Mouse (Mus musculus) cerebellum, postnatal 36 days (tissue): ENCODE measurements around the gene Wwtr1.

Source experiments
- DNase-seq, 2 experiments: peaks; one replicate each; pipeline ENCODE4 v3.0.0; 2021 to 2022; ENCODE audit warnings: mixed read lengths in 2 of 2

The Wwtr1 gene

DNA sequence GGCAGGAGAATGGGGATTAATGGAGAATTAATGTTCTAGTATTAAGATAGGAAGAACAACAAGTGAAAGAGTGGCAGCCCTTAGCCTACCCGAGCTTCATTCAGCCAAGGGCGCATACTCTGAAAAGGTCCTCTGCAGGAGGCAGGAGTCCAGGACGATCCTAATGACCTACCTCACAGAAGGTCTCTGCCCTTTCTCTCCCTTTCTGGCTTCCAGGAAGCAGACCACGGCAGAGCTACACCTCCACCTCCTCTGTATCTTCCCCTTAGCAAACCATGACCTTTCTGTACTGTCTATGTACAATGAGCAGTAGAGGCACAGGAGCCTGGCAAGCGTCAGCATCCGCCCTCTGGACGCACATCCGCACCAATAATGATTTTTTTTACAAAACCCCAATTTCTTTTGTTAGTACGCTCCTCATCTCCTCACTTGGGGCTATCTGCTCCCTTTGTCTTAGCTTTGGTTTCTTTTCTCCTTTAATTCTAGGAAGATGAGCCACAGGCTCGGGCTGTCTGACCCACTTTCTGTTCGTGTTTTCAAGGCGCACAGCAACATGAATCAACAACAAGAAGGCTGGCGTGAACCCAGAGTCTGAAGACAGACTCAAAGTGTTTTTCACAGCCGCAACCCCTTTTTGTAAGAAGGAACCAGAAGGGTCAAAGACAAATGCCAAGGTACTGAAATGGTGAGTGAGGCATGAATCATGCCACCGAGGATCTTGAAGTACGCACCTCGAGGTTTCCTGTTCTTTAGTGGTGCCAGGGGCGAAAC is 63.7 kb downstream of the Wwtr1 start:
- DNase-seq, result no peak

DNA sequence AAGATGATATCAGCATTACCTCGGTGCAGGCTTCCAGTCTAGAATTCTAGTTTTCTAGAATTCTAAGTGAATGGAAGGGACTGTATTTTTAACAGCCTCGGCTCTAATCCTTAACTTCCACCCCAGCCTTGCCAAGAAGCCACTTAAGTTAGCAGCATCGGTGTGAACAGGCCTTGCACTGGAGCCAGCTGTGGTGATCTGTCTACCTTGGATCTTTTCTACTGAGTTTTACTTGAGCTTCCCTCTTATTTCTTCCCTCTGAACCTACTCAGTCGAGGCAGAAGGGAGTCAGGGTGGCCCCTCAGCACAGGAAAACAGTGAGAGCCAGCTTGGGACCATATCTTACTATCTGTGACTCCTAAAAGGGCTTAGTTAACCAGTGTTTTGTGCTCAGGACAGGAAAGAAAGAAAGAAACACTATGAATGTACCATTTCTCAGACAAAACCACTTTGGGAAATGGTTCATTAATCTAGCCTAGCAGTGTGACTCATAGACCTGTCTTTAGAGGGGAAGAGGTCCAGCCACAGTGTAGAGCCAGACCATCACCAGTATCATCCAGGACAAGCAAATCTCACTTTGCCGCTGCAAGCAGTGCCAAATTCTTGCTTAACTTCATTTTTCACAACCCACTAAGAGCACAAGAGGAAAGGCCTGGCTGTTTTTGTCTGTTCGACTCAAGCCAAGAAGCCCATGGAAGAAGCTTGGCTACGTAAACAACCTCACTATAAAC is 65.6 kb downstream of the Wwtr1 start:
- DNase-seq, result no peak

DNA sequence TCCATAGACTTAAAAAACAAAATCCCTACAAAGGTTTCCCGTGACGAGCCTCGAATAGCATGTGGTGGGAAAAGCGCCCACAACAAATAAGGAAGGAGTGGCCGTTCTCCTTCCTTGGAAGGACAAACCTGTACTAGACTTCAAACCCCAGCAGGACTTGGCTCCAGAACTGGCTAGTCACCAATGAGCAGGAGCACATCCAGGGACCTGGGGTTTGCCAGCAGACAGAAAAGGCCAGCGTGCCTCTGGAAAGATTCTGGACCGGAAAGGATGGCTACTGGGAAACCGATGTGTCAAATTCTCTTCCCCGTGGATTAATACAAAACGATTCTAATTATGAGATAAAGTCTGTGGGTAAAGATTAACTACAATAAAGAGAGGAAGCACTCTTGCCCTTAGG is 69.7 kb downstream of the Wwtr1 start:
- DNase-seq, result peak; percentile 20 to 27

DNA sequence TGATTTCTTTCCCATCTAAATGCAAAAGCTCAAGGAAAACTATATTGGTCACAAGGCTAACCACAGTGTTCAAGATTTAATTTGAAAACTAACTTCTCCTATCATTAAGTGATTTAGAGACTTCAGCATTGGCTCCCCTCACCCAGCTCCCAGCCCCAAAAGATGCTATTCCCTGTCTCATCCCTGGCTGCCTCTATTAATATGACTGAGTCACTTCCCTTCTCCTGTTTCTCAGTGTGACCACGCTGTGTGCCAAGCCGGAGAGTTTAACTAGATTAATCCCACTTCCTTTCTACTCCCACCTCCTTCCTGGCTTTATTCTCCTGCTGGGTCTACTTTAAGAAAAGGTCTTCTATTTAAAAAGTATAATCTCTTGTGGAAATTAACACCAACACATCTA is 71.0 kb downstream of the Wwtr1 start:
- no peak for DNase-seq

DNA sequence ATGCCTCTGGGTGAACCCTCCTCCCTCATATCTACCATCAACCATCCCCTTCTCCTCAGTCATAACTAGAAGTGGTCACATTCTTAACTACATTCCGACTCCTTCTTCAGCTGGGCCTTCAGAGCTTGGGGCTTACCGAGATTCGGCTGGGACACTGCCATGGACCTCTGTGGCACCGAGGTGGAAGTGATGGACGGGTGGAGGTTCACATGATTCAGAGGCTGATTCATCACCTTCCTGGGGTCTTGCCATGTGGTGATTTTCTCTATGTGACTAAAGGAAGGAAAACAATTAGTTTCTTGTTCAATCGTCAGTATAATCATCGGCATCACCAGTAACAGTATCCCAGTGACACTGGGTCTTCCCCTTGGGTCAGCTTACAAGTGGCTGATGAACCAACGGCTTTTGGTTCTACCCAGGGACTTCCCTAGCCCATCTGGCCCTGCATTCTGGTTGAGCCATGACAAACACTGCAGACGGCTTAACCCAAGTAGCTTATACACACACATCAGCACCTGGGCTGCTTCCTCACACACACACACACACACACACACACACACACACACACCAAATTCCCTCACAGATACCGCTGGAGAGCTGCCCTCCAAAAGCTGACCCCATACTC is 74.0 kb downstream of the Wwtr1 start:
- no peak for DNase-seq

DNA sequence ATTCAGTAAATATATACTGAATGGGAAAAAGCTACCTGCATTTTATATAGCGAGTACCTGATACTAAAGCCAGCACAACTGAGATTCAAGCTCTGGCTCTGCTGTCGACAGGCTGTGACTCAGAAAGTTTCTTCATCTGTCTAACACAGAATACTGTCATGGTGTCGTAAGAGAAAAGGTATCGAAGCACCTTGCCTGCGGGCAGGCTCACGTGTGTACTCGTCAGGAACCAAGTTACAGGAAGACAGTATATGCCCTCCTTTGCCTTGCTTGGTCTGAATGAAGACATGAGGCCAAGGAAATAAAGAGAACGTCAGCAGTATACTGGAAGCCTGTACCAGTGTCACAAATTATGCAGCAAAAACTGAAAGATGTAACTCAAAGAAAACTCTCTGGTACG is 74.9 kb downstream of the Wwtr1 start:
- DNase-seq, result no peak

DNA sequence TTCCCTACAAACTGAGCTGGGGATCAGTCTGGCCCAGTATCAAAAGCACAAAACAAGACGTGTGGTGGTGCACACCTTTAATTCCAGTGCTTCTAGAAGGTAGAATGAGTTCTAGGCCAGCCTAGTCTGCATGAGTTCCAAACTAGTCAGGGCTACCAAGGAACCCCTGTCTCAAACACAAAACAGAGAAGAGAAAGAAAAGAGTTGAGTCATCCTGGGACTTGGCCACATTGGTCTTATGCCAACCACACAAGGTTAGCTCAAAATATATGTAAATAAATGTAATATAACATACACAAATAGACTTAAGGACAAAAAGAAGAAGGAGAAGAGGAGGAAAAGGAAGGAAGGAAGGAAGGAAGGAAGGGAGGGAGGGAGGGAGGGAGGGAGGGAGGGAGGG is 77.9 kb downstream of the Wwtr1 start:
- no peak for DNase-seq

DNA sequence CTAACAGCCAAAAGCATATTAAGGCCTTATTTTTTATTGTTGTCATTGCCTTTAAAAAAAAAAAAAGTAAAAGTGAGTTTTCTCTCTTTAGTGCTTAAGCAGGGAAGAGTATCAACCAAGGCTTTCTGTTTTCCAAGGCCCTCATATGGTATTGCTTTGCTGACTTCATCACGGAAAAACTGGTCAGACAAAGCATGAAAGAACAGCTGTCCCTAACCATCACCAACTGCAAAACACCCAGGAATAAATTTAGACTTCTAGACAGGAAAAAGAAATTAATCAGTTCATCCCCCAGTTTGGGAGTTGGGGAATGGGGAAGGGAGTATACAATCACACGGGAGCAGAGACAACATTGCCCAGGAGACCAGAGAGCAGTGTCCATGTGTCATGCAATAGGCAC is 79.3 kb downstream of the Wwtr1 start:
- DNase-seq, result no peak

DNA sequence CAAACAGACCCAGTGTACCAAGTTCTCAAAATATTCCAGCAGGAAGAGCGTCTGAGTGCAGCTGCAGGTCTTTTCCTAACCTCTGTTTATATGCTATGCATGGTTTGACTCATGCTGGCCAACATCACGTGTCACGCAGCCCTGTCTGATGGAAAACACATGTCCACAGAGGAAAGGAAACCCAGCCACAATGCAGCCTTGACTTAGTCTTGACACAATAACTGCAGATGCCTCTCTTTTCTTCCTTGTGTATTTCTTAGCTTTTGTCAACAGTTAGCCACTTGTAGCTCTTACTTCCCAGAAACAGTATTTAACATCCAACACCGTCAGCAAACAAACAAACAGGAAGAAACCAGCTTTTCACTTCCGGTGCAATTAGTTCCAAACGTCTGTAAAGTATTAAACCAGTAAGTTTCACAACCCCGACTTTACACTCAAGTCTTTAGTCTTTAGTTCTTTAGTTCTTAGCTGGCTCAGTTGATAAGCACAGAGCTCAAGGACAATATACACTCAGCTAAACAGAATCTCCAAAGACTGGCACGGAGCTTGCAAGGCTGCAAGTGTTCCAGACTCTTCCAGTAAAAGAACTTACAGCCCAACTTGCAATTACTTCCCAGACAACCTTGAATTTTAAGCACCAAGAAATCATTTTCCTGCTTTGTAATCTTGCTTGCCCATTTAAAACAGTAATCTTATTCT is 88.1 kb downstream of the Wwtr1 start:
- DNase-seq, result no peak

DNA sequence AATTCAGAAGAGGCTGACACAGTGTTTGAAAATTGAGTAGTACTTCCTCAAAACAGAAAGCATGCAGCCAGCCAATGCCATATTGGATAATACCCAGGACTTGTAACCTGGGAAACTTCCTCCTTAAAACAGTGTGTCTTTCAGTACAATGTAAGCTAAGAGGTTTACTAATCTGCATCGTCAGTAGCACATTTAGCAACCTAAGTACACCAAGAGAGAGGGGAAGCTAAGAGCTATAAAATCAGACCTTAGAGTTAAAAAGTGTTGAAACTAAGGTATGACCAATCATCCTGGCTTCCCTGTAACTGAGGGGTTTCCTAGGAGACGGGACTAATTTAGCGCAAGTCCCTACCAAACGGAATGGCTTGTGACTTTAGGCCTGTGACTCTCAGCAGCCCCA is 89.6 kb downstream of the Wwtr1 start:
- no peak for DNase-seq

DNA sequence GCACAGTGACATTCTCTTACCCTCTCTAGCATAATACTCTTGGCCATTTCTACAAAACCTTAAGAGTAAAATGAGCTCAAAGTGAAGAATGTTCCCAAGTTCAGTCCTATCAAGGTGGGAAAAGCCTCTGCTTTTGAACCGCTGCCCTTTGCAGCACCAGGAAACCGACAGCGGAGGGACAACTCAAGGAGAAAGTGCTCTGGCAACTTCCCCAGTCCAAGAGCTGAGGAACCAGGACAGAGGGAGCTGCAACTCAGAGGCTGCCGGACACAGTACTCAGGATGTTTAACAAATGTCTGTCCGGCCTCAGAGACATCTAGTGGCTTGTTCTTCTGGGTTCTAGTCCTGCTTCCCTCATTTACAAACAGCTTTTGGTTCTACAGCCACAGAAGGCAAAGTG is 93.7 kb downstream of the Wwtr1 start:
- DNase-seq, result no peak

DNA sequence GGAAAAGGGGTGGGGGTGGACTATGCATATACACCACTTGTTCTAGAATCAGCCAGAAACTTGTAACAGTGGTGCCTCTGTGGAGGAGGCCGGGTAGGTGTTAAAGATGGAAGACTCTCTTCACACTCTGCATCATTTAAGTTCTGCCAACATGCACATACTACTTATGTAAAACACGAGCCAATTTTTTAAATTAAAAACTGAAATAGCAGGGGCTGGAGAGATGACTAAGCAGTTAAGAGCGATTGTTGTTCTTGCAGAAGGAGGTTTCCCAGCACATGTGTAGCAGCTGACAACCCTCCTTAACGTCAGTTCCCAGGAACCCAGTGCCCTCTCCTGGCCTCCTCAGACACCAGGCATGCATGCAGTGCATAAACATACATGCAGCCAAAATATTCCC is 95.1 kb downstream of the Wwtr1 start:
- DNase-seq, result no peak

DNA sequence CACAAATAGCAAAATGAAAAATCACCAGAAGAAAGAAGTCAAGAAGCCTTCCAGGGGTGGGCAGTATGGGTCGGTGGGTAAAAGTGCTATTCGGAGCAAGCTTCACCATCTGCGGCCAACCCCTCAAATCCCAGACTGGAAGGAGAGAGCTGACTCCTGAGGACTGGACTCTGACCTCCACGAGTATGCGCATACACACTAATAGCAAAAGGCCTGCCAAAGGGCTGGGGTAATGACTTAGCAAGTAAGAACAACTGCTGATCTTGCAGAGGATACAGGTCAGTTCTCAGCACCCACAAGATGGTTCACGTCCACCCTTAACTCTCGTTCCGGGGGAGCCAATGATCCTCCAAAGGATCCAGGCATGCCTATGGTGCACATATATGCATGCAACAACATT is 101.3 kb downstream of the Wwtr1 start:
- DNase-seq, result no peak

DNA sequence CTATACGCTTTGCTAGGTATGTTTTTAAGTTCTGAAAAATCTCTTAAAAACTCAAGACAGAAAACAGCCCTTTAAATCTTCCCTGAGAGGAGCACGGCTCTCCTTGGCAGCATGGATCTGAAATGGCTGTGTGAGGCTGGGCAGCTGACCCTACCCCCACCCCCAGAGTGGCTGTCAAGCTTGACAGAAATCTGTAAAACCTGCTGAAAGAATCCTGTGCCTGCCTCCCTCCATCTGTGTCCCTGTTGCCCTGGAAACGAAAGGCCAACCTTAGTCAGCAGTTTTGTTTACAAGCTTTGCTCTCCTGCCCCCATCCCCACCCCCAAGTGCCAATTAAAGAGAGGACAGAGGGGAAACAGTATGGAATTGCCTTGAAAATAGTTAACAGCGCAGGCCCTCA is 103.3 kb downstream of the Wwtr1 start:
- no peak for DNase-seq

DNA sequence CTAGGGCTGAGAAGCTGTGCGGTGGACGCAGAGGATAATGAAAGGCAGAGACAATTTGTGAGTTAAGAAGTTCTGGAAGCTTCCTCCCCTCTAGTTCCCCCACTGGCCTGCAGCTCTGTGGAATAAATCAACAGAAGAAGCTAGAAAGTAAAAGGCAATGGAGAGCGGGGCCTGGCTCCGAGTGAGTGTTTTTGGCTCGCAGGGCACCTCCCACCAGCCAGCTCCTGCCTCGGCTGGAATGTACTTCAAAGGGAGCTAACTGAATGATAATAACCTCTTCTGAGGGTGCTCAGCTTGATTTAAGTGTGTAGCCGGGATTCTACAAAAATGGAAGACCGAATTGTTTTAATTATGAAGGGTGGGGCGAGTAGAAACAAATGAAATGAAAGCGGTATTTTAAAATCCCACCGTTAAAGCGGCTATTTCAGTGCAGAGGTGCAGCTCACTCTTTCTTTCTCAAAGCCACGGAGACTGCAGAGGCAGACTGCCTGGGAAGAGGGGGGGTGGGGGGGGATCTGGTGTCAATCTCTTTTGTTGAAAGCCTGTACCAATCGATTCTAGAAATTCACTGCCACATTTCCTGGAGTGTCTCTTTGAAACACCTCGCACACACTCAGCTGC is 104.6 kb downstream of the Wwtr1 start:
- no peak for DNase-seq

DNA sequence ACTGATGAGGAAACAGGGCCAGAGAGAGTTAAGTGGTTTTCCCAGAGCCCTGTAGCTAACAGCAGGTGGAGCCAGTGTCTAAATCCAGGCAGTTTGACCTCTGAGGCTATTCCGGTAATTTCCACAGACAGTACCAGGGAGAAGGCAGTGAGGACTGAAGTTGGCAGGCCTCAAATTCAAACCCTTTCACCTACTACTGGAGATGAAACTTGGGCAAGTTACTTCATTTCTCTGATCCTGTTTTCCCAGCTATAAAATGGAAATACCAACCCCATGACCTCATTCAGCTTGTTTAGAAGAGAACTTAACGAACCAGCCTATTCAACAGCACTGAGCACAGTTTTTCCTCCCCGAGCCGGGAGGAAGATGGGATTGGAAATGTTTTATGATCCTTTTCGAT is 105.4 kb downstream of the Wwtr1 start:
- peak in 1 of 2 experiments; percentile 7 for DNase-seq

DNA sequence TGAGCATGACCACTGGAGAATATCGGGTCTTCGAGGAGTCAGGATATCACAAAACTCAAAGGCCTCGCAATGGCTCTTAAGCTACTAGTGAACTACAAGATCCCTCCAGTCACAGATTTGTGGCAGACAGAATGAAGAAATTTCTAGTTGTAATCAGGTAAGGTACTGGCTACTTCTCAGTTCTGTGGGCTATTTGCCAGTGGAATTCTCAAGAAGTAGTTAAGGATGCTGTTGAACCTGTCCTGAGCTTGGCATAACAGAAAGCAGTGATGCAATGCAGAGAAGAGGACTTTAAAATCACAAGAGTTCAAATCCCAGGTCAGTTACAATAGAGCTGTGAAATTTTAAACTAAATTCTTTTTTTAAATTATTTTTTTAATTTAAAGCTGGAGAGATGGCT is 106.4 kb downstream of the Wwtr1 start:
- DNase-seq, result no peak

DNA sequence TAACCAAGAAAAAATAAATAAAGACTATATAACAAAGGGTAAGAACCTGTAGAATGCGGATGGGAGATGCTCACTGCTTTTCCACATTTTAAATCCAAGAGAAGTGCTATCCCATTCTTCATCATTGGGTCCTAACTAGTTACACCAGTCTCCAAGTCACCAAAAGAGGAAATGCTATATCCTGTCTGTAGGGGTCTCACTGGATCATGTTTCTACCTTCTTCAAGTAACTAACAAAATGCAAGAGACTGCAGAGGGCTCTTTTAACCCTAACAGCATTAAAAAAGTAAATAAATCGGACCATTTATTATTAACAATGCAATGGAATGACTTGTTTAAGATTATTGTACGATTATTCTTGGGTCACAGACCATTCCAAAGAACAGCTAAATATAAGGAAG is 109.4 kb downstream of the Wwtr1 start:
- DNase-seq, result no peak

DNA sequence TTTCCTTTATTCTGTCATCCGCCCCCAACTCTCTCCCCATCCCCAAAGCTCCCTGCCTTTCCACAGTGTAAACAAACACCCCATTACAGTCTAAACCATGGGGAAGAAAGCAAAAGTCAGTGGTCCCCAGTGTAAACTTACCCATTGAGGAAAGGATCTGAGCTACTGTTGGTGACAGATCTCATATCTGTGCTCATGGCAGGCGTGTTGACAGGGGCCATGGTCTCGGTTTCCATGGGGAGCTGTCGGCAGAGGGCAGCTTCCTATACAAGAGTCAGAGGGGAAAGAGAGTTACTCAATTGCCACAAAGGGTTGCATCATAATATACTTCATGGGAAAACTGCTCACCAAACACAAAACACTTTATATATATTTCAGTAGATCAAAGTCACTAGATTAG is 112.4 kb downstream of the Wwtr1 start:
- no peak for DNase-seq

DNA sequence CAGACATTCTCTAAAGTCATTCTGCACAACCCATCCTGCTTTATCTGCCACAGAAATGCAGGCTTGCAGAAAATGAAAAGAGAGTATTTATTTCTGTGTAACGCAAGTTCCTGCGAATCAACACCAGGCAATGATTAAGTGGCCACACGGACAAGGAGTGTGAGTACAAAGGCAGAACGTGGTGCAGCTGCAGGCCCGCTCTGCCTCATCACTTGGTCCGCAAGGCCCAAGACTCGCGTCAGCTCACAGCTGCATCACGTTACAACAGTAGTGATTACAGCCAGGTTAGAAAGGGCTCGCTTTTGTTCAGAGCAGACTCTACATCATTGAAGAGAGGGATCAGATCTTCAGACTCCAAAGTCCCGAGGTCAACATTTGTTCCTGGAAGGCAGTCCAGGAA is 117.1 kb downstream of the Wwtr1 start:
- DNase-seq, result no peak

DNA sequence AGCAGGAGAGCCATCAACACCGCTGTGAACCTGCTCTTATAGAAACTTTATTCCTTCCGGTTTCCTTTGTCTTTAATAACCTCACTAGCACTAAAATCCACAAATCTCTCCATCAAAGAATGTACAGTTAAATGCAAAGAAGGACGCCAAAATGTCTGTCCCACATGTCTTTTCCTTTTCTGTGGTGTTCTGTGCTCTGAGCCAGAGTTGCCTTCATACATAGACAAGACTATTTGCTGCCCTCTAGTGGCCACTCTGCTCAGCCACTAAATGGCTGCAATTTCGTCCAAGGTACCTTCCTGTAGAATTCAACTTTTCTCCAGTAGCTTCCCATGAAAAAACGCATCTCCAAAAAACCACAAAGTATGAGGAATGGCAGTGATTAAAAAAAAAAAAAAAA is 127.3 kb downstream of the Wwtr1 start:
- peak; percentile 54 to 63 for DNase-seq

DNA sequence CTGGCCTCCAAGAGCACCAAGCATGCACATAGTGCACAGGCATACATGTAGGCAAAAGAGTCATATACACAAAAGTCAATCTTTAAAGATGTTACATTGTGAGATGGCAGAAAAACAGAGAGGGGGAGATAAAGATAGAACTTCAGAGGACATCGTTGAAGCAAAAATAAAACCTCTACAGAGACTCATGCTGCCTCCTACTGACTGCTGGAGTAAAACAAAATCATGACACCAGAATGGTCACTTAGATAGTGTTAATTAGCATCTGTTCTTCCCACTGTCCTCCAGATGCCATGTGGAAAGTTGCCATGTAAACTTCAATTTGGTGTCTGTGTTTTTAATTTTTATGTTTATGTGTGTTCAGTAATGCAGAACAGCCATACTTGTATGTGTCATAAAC is 127.8 kb downstream of the Wwtr1 start:
- no peak for DNase-seq

DNA sequence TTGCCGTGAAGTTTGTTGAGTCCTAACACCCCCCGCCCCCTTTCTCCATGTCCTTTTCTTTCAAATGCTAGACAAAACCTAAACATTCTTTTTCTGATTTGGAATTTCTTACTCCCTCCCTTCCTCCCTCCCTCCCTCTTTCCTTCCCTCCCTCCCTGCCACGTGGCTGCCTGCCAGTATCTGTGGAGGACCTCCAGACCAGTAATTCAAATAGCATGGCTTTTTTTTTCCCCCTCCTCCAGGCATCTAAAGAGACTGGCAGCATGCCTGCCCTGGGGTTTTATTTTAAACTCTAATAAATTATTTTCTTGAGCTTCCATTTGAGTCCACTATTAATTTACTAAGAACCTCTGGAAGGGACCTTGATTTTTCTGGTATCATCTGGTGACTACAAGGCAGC is 130.0 kb downstream of the Wwtr1 start:
- no peak for DNase-seq
